Mouse (Mus musculus) embryo, embryonic 9.5 days (tissue): Measurements from ENCODE around the gene Tox2.

ENCODE experiments used
- DNase-seq: peaks from one replicate; pipeline ENCODE4 v3.0.0-alpha.2; 2017; ENCODE audit errors: extremely low spot score

Gene Tox2

DNA sequence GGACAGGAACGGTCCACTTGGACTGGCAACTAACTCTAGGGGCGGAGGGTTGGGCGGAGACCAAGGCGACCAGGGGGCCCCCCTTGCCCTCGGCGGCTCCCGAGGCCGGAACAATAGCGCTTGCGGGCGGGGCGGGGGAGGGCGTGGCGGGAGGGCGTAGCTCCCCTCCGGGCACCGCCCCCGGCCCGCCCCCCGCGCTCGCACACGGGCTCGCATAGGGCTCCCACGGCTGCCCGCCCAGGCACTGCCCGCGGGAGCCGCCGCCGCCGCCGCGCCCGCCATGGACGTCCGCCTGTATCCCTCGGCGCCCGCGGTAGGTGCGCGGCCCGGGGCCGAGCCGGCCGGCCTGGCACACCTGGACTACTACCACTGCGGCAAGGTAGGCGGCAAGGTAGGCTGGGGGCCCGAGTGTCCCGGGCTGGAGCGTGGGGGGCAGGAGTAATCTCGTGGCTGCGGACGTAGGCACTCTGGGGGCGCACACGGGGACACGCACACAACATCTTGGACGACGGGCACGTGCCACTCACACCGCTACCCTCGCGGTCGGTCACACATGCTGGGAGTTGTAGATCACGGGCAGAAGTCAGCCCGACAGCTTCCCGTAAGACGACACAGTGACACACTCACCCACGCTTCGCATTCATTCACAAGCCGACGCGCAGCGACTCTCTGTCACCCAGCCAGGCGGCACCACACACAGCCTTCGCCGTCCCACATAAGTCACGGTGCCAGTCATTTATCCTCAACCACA is at the start of gene Tox2:
Tox2 (plus strand) TSS at position 242 of the 751 bp plus-strand sequence.
- peak; percentile 79 for DNase-seq

DNA sequence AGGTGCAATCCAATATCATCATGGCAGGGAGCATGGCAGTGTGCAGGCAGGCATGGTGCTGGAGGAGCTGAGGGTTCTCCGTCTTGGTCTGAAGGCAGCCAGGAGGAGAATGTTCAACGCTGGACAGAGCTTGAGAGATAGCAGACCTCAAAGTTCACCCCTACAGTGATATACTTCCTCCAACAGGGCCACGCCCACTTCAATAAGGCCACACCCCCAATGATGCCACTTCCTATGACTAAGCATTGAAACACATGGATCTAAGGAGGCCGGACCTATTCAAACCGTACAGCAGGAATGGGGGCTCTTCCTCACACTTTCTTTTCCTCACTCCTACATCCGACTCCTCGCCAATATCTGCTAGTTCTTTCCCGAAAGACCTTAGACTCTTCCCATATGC is 48.3 kb upstream of the Tox2 start:
- no peak for DNase-seq

DNA sequence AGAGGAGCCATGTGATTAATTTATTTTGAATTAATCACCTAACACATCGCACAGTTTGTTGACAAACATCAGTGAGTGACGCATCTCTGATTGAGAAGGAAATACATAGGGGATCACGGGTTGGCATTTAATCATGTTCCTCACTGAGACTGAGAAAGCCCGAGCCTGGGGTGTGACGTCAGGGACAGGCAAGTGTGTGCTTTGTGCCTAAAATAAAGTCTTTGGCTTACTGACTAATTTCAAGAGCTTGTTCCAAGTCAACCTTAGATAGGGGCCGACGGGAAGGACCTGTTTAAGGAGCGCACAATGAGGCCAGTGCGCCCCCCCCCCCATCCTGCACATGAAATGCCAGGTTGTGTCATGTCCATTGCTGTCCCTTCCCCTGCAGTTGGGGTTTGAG is 43.9 kb upstream of the Tox2 start:
- DNase-seq, result no peak

DNA sequence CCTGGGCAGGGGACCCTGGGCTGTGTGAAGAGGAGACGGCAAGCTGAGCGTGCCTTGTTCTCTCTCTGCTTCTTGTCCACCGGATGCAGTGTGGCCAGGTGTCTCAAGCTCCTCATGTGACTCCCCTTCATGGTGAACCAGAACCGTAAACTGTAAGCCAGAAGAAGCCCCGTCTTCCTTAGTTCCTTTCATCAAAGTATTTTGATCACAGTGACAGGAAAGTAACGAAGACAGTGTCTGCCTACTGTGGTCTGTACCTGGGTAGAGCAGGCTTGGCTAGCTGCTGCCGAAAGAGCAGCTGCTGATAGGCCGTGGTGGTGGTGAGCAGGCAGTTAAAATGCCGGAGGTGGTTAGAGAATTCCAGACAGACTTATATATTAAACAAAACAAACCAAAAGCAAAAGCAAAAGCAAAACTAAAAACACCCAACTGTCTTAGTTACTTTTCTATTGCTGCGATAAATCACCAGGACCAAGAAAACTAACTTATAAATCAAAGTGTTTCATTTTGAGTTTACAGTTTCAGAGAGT is 38.4 kb upstream of the Tox2 start:
- DNase-seq, result no peak

DNA sequence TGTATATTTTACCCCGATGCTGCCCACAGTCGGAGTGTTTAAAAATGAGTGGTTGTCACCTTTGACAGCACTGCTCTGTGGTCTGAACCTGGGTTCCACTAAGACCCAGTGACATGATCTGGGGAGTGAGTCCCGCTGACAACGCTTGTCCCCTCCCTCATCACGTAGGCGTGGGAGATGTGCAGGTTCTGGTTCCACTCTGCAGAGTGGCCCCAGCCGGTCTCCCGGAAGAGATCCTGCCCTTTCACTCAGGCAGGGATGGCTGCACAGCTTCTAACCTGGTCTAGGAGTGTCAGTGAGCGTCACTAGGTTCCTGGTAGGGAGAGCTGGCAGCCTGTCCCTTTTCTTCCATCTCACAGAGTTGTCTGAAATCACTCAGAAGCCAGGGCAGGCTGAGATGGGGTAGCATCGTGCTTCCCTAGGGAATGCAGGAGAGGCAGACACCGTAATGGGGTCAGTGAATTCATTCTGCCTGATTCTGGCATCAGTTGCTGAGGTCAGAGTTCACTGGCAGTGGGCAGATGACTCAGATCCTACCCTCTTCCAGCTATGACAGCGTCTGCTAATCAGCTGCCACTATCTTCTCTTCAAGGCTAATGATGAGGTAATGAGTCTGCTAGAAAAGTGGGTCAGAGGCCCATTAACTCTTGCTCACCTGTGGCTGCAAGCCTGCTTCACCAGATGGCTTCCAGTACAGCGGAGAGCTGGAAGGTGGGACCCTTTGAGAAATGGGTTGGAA is 36.7 kb upstream of the Tox2 start:
- no peak for DNase-seq

DNA sequence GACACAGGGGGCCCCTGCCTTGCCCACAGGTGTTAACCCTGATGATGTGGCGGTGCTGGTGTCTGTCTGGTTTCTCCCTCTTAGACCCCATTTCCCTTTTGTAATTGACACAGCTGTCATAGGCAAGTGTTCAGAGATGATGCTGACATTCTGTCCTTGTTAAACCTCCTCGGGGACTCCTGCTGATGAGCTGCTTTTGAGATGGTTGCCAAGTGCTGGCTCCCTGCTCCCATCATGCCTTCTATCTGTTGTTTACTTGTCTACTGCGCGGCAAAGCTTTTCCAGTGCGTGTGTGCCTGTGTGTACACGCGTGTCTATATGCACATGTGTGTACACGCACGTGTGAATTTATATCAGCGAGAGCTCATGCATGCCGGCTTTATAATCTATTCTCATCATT is 31.0 kb upstream of the Tox2 start:
- DNase-seq, result no peak

DNA sequence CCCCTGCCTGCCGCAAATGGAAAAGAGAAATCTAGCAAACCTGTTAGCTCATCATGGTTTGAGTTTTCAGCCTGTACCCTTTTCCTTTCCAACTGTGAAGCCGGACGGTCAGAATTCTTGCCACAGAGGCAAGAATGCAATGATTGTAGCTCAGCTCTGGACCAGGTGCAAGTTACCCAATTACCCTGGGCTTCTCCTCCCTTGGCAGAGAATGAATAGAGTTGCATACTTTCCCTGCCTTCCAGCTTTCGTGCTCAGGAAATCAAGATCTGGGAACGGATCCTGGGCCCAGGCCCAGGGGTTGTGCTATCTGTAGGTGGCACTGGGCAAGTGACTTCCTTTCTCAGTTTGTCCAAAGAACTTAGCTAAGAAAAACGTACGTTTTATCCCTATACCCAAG is 28.9 kb upstream of the Tox2 start:
- DNase-seq, result no peak

DNA sequence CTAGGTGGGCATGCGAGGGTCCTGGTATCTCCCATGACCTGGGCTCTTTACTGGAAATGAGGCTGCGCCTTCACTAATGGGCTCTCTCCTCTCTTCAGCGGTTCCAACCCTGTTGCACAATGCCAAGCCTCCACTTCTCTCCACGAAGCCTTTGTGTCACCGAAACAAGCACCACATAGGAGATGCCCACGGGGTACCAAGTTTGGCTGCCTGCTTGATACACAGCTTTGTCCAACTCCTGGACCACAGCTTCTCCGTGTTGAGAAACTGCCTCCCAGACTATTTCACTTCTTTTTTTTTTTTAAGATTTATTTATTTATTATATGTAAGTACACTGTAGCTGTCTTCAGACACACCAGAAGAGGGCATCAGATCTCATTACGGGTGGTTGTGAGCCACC is 27.1 kb upstream of the Tox2 start:
- no peak for DNase-seq

DNA sequence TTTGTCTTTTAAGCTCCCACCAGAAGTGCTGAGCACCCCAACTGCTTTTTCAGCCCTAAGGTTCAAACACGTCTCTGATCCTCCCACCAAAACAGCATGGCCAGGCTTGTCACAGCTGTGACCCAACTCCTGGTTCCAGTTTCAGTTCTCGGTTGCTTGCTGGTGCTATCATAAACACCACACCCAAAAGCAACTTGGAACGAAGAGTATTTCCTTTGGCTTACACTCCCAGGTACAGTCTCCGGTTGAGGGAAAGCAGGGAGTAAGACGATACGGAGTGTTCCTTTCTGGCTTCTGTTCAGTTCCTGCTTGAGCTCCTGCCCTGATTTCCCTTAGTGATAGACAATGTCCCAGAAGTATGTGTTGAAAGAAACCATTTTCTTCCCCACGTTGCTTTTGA is 26.4 kb upstream of the Tox2 start:
- DNase-seq, result no peak

DNA sequence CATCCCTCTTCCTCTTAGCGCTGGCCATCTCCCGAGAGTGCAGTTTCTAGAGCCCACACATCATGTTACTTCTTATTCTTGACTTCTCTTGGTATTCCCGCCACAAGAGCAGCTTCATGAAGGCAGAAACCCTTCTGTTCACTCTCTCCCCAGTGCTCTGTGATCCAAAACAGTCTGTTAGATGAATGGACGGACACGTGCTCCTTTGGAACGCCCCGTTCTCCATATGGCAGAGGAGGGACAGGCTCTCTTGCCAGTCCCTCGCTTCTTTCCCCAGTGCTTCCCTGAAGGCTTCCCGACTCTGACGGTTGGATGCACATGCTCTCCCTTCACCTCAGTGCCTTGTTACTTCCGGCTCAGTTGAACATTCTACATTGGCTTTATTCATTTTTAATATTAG is 15.4 kb upstream of the Tox2 start:
- DNase-seq, result no peak

DNA sequence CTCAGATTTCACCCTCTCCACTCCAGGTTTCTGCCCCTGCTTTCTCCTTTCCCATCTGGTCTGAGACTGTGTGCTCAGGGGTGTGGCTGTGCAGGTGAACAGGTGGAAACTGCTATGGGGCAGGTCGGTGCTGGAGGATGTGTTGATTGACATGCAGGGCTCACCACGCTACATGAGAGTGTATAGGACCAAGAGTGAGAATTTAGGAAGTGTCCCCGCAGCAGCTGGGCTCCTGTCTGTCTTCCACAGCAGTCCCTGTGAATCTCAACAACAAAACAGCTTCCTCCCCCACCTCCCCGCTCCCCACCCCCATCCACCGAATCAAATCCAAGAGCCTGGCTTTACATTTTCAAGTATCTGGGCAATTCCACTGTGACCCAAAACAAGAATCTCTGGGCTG is 13.3 kb upstream of the Tox2 start:
- DNase-seq, result peak; percentile 35

DNA sequence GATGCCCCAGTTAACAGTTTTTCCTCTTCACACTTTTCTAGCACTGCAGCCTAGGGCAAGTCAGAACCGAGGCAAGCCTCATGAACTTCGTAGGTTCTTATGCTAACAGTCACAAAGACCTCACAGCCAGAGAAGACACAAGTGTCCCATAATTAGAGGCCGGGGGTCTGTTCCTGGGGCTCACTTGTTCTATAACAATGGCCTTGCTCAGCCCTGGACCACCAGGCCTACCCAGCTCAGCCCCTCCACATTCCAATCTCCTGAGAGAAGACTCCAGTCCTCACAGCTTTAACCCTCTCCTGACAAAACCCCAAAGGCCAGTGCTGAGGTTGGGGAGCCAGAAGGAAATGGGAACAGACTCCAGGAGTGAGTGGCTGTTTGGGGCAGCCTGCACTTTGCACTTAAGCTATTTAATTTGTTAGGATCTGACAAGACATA is 12.9 kb upstream of the Tox2 start:
- peak; percentile 75 for DNase-seq

DNA sequence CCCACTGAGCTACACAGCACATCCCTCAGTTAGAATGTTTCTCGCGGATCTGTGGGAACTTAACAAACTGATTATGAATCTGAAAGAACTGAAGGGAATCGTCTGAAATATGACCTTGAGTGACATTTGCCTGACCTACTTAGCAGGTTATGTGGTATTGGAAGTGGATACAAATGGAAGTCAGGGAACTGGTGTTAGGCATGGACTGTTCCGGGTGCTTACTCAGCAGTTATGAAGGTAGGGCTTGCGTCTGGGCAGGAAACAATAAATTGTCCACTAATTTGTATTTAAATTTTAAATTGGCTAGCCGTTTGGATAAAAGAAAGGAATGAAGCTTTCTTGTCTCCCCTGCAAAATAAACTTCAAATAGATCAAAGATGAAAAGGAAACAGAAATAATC is 10.4 kb upstream of the Tox2 start:
- DNase-seq, result no peak

DNA sequence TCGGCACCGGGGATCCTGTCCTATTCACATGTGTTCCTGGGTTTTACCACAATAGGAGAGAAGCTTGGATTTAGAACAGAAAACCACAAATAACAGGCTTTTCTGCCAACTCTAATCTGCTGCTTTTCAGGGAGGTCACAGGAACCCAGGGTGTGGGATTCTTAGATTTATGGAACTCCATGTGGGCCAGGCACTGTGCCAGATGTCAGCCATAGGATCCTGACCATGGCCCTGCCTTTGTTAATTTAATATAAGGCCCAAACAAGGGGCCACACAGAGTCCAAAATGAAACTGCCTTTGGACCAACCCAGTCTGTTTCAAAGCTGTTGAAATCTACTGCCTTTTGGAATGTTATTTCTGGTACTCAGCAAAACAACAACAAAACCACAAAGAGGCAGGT is 8.9 kb upstream of the Tox2 start:
- DNase-seq, result no peak

DNA sequence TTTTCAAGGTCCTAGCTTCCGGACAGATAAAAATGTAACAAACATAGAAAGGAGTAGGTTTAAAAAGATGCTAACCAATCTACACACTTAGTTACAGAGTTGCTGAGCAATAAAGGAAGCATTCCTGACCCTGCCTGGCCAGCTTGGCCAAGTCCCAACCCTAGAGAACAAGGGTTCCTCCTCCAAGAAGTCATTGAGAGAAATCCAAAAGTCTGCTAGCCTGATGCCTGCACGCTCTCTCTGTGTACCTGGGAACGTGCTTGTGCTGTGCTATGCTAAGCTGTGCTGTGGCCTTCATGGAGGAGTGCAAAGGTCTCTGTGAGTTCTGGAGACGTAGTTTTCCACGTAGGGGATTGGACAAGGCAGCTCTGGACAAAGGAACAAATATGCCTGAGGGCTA is 8.4 kb upstream of the Tox2 start:
- DNase-seq, result no peak

DNA sequence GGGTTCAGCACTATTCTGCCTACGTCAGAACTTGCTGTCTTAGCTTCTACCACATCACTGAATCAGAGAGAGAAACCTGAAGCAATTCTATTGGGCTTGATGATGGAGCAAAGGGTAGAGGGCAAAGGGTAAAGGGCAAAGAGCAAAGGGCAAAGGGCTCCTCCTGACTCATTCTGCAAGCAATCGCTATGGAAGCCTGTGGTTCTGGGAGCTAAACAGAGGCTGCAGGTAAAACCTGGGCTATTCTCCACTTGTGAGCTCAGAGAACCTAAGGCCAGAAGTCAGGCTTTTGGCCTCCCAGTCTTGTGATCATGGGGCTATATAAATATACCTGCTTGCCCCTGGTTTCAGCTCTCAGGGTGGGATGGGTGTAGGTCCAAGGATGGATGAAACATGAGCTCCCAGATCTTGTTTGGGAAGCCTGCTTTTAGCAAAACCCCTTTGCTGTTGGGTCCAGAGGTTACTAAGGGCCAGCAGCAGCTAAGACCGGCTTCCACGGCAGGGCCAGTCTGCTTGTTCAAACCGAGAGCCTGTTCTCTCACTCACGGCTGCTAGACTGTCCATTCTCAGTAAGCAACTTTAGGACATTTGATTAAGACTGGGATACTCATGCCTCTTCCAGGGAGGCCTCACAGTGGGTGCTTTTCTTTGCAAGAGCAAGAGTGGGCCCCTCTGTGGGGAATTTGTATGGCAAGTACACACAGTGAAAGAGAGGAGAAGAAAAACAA is 7.7 kb upstream of the Tox2 start:
- peak; percentile 64 for DNase-seq

DNA sequence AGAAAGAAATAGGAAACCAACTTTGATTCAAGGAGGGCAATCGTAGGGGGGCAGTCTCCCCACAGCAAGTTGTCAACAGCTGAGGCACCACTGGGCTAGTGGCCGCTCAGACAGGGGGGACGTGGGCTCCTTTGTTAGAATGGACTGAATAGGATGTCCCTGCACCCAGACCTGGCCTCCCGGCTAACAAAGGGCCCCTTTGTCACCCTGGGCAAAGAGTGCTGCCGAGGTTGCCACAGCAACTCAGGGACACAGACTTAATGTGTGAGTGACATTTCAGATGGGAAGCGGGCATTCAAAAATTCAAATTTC is 7.1 kb upstream of the Tox2 start:
- DNase-seq, result no peak

DNA sequence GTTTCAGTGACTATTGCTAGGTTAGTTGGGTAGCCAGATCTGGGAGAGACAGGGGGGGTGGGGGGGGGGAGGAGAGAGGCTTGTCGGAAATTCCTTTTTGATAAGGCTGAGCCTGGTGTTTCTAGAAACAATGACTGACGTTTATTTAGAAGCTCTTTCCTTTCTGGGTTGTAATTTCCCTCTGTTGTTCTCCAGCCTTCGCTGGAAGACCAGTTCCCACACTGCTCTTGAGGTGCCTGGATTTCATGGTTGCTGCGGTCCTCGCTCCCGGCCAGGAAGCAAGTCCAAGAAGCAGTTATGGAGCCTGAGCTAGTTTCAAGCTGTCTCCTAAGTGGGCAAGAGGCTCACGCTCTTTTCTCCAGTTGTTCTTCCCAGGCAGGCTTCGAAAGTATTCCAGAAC is 1.0 kb upstream of the Tox2 start:
- DNase-seq, result no peak

DNA sequence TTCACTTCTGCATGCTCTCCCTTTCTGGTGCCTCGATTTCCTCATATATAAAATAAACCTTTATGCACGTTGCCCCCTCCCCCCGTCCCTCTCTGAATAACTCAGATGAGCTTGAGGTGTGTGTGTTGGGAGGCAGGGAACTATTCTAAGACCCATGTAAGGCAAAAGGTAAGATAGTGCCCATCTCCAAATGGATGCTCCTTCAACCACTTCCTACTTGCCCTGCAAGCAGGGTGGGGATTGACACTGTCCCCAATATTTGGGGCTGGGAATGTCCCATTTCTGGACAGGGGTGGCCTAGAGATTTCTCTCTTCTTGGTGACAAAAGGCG is 407 bp upstream of the Tox2 start:
- no peak for DNase-seq

DNA sequence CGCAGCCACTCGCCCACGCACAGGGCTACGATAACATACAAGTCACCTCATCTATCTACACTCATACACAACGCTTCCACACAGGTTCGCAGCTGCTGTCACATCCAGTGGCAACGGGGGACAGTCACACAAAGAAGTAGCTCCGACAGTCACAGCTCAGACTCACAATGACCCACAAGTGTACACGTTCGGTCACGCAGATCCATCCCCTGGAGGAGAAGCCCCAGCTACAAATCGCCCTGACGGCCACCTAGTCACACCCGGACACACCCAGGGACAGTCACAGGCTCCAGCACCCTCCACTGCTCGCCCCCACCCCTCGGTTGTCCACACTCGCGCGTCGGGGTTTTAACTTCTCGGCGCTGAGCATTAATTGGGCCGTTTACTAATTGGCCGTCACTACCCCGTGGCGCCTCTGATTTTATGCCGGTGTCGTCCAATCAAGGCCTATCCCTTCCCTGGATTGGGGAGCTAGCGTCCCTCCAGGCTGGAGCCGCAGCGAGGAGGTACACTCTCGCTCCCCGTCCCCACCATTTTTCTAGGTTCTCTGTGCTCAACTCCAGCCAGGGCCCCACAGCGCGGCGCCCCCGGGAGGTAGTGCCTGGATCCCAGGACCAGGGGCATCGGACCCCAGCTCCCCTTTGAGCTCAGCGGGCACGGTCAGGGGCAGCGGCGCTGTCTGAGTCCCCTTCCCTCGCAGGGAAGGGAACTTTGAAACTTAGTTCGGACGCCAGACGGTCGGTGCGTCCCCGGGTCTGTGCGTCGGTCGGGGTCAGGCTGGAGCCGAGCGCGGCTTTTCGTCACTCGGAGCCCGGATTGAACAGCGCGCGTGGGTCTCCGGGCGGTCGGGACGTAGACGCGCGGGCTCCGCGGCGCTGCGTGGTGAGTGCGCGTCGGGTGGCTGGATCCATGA is 966 bp downstream of the Tox2 start:
- peak; percentile 58 for DNase-seq

DNA sequence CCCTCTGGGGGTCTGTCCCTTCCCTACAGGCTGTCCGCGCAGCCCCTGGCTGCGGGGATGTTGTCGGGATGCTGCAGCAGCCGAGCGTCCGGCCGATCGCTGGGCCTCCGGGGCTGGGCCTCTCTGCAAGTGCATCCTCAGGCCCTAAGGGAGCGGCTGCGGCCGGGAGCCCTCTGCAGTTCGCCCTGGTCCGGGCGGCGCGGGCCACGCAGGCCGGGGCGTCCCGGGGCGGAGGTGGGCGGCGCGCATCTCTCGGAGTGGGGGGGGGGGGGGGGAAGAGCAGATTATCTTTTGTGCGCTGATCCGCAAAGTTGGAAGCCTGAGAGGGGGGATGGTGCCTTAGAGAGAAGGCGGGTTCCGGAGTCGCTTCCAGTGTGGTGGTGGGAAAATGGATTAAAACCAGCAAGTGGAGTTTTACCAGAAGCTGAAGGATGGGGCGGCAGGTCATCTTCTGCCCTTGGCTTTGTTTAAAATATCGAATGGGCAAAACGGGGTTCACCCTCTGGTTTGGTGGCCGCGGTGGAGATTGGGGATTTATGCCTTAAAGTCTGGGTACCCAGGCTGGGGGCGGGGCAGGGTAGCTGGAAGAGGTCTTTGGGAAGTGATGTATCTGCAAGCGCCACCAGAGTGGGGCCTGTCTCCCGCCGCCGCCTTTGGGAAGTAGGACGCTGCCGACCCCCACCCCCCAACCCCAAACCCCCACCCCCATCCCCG is 1.8 kb downstream of the Tox2 start:
- peak; percentile 40 for DNase-seq
